Mouse (Mus musculus) intestine, embryonic 16.5 days (tissue): ENCODE measurements around the gene Hipk2. TPM values are rescaled to one million over a fixed set of nuclear protein-coding genes. Genes with fewer than 3 reads are reported as not detected.

Source experiments
- ATAC-seq: fragments of 200-750 bp; cut with Nextera tagmentation; 2 replicates; pipeline ENCODE4 v1.8.0; 2017; ENCODE audit warnings: moderate TSS enrichment, moderate library complexity
- H3K27ac ChIP-seq: fragments of 300-500 bp; sonication (generic); 2 replicates; pipeline ENCODE4 v1.5.1; 2014; ENCODE audit warnings: mild to moderate bottlenecking, low read length
- H3K27me3 ChIP-seq: fragments of 300-500 bp; sonication (generic); replicated peaks from 2 replicates; pipeline ENCODE4 v1.6.1; 2014; ENCODE audit warnings: low read length, control low read depth, mixed read lengths; ENCODE audit not compliant: control insufficient read depth, insufficient read depth
- H3K36me3 ChIP-seq: fragments of 300-500 bp; sonication (generic); 2 replicates; pipeline ENCODE4 v1.6.1; 2014; ENCODE audit warnings: low read length, control low read depth; ENCODE audit not compliant: control insufficient read depth, insufficient read depth
- H3K4me1 ChIP-seq: fragments of 300-500 bp; sonication (generic); 2 replicates; pipeline ENCODE4 v1.6.1; 2014; ENCODE audit warnings: low read length, control low read depth, mixed read lengths; ENCODE audit not compliant: control insufficient read depth, insufficient read depth
- H3K4me2 ChIP-seq: fragments of 300-500 bp; sonication (generic); 2 replicates; pipeline ENCODE4 v1.6.1; 2014; ENCODE audit warnings: low read depth, low read length, control low read depth
- H3K4me3 ChIP-seq: fragments of 300-500 bp; sonication (generic); 2 replicates; pipeline ENCODE4 v1.5.1; 2014; ENCODE audit warnings: mild to moderate bottlenecking, low read length
- H3K9ac ChIP-seq: fragments of 300-500 bp; sonication (generic); 2 replicates; pipeline ENCODE4 v1.6.1; 2014; ENCODE audit warnings: low read depth, low read length
- H3K9me3 ChIP-seq: fragments of 300-500 bp; sonication (generic); 2 replicates; pipeline ENCODE4 v1.6.1; 2016; ENCODE audit warnings: low read length, control low read depth; ENCODE audit not compliant: control insufficient read depth
- WGBS: fragments of 180-500 bp; shearing (Covaris S2); extraction: QIAGEN DNeasy Blood & Tissue Kit; methylation state at CpG from one replicate; pipeline ENCODE4 v1.1.7; 2014; 5-methylcytosine and 5-hydroxymethylcytosine counted together
- polyA plus RNA-seq: library from polyadenylated mRNA; unstranded; fragments of >200 nt; fragmentation: Nextera tagmentation; extraction: Ambion mirVana; gene quantifications from 2 replicates; pipeline ENCODE4 v1.2.1, GENCODE M21; 2015

The Hipk2 gene
- polyA plus RNA-seq, 1 experiment from 2014 or later, result 18.7 TPM

GRCm38 (mm10) chr6:38847447-38847846, 28.5 kb downstream of the Hipk2 start:
- H3K27ac ChIP-seq, result no peak overlapping the region
- H3K4me3 ChIP-seq, result no peak overlapping the region
- H3K27me3 ChIP-seq, result no peaks in the 10 kb centered on the region
- 0 out of 2 replicates have a peak, but pooled peaks cover 2% of the 10 kb centered on the region for H3K36me3 ChIP-seq
- H3K9me3 ChIP-seq, result no peaks in the 10 kb centered on the region
- no peak overlapping the region for H3K4me2 ChIP-seq
- no peak overlapping the region for H3K9ac ChIP-seq
- no peak for ATAC-seq
- H3K4me1 ChIP-seq, result peaks cover 57% of the 10 kb centered on the region
- 60% methylated on average over 1 of the region's 1 CpGs for WGBS

DNA sequence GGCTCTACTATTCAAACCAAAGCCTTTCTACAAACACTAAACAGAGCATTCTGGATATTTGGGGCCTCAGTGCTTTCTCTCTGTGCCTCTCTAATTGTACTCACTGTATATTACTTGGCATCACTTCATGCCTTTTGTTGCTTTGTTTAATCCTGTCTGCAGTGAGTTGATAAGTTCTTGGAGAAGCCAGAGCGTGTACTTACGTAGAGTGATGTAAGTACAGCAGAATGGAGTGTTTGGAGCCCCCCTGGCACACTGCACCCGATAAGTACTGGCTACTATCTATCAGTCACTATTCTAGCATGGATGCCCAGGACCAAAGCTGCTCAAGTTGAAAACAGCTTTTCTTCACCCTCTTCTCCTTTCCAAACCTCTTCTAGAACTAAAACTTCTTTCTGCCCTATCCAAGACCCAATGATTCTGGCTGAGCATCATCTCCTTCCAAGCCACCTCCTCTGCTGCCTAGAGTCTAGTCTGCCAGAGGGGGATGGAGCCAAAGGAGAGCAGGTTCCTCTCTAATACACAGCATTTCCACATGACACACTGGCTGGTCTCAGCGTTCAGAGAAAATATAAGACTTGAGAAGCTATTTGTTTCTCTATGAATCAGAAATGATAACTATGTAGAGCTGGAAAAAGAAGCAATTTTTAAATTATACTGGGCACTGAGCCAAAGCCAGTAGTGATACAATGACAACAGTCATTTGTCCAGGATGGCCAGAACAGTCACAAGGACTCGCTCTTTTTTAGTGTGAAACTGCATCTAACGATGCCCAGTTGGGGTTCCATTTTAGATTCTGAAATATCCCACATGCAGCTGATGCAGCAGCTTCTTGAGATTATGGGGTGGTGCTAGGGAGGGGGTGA, 29.4 kb downstream of the Hipk2 start:
- Histone ChIP-seq H3K27ac (no peak overlapping the region), H3K9ac (no peak overlapping the region), H3K36me3 (0 out of 2 replicates have a peak, but pooled peaks cover 2% of the 10 kb centered on the region), H3K9me3 (no peaks in the 10 kb centered on the region), H3K27me3 (no peaks in the 10 kb centered on the region), H3K4me1 (peaks cover 48% of the 10 kb centered on the region), H3K4me3 (no peak overlapping the region), H3K4me2 (no peak overlapping the region)
- WGBS, result 66% methylated on average over 6 of the region's 6 CpGs
- no peak for ATAC-seq

GRCm38 (mm10) chr6:38845876-38846275, 30.1 kb downstream of the Hipk2 start:
- no peak overlapping the region for H3K4me2 ChIP-seq
- H3K27me3 ChIP-seq, result no peaks in the 10 kb centered on the region
- ATAC-seq, result no peak
- WGBS, result 52% methylated on average over 5 of the region's 5 CpGs
- 0 out of 2 replicates have a peak, but pooled peaks cover 2% of the 10 kb centered on the region for H3K36me3 ChIP-seq
- H3K9me3 ChIP-seq, result no peaks in the 10 kb centered on the region
- H3K27ac ChIP-seq, result no peak overlapping the region
- no peak overlapping the region for H3K9ac ChIP-seq
- H3K4me1 ChIP-seq, result peaks cover 48% of the 10 kb centered on the region
- no peak overlapping the region for H3K4me3 ChIP-seq

- no peak overlapping the region for H3K4me3 ChIP-seq
- 80% methylated on average over 1 of the region's 1 CpGs for WGBS
Observed at GRCm38 (mm10) chr6:38845117-38845516, 30.8 kb downstream of the Hipk2 start.

GRCm38 (mm10) chr6:38841551-38841950, 34.4 kb downstream of the Hipk2 start:
- no peak overlapping the region for H3K9ac ChIP-seq
- ATAC-seq, result no peak
- no peak overlapping the region for H3K4me3 ChIP-seq
- H3K4me1 ChIP-seq, result peaks cover 20% of the 10 kb centered on the region
- no peaks in the 10 kb centered on the region for H3K9me3 ChIP-seq
- no peak overlapping the region for H3K27ac ChIP-seq
- no peaks in the 10 kb centered on the region for H3K27me3 ChIP-seq
- WGBS, result 82% methylated on average over 3 of the region's 3 CpGs
- H3K4me2 ChIP-seq, result no peak overlapping the region
- 0 out of 2 replicates have a peak, but pooled peaks cover 2% of the 10 kb centered on the region for H3K36me3 ChIP-seq

More at GRCm38 (mm10) chr6:38845117-38845516, 30.8 kb downstream of the Hipk2 start:
- H3K9me3 ChIP-seq, result no peaks in the 10 kb centered on the region
- H3K27ac ChIP-seq, result no peak overlapping the region; the same call in 1 of the 2 replicates
- no peaks in the 10 kb centered on the region for H3K27me3 ChIP-seq
- peaks cover 52% of the 10 kb centered on the region for H3K4me1 ChIP-seq
- H3K36me3 ChIP-seq, result 0 out of 2 replicates have a peak, but pooled peaks cover 2% of the 10 kb centered on the region
- no peak overlapping the region for H3K9ac ChIP-seq
- H3K4me2 ChIP-seq, result no peak overlapping the region
- ATAC-seq, result no peak

DNA sequence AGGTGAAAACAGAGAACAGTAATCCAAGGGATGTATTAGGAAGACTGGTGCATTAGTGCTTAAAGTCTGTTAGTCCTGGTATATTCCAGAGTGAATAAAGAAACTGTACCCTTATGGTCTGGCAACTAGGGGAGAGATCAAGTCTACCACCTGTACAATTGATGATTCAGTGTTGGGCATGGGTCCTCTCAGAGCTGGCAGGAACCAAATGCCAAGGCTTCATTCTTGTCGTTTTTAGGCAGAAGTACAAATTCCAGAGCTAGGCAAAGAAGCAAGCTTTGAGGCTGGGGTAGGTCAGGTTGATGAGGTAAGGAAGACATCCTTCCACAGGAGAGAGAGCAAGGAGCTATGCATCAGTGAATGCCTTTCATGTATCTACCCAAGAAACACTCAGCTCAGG, 35.2 kb downstream of the Hipk2 start:
- H3K27me3 ChIP-seq, result no peaks in the 10 kb centered on the region
- 53% methylated on average over 1 of the region's 1 CpGs for WGBS
- H3K4me1 ChIP-seq, result peaks cover 13% of the 10 kb centered on the region; the same call in 1 of the 2 replicates

DNA sequence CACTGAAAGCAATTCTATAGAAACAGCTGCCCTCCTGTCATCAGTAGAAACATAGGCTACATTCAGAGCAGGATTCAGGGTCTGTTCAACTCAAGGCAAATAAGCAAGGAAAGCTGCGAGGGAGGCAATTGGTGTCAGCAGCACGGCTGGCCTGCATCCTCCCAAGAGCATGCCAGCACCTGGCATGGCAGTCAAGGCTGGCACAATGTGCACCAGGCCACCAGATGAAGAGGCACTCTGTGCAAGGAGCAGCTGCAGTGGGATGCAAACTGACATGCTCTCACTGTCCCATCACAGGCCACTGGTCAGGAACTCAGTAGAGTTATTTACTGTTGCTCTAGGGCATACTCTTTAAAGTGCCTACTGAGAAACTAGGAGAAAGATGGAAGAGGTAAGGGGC, 35.6 kb downstream of the Hipk2 start:
- no peak overlapping the region for H3K4me3 ChIP-seq
- WGBS, result 70% methylated on average over 2 of the region's 2 CpGs

More for the DNA sequence above, 35.2 kb downstream of the Hipk2 start:
- no peak for ATAC-seq
- no peak overlapping the region for H3K9ac ChIP-seq
- 0 out of 2 replicates have a peak, but pooled peaks cover 2% of the 10 kb centered on the region for H3K36me3 ChIP-seq
- H3K4me2 ChIP-seq, result no peak overlapping the region
- H3K9me3 ChIP-seq, result no peaks in the 10 kb centered on the region
- no peak overlapping the region for H3K27ac ChIP-seq
- H3K4me3 ChIP-seq, result no peak overlapping the region

DNA sequence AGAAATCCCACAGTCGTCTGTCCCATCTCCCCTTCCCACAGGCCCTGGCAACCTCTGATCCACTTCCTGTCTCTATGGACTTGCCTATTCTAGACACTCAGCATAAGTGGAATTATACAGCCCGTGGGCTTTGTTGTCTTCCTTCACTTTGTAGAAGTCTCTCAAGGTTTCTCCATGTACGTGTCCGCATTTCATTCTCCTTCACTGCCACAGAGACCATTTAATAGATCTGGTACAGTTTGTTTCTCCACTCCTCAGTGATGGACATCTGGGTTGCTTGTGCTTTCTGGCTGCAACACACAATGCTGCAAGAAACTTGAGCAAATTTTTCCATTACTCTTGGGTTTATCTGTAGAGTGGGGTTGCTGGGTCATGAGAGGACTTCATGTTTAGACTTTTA, 36.1 kb downstream of the Hipk2 start:
- Histone ChIP-seq H3K4me2 (no peak overlapping the region), H3K4me1 (peaks cover 4% of the 10 kb centered on the region; the same call in 1 of the 2 replicates), H3K36me3 (0 out of 2 replicates have a peak, but pooled peaks cover 2% of the 10 kb centered on the region), H3K9me3 (no peaks in the 10 kb centered on the region), H3K27me3 (no peaks in the 10 kb centered on the region), H3K9ac (no peak overlapping the region), H3K27ac (no peak overlapping the region), H3K4me3 (no peak overlapping the region)
- no peak for ATAC-seq
- WGBS, result 63% methylated on average over 4 of the region's 4 CpGs

More for the DNA sequence above, 35.6 kb downstream of the Hipk2 start:
- H3K27ac ChIP-seq, result no peak overlapping the region
- peaks cover 9% of the 10 kb centered on the region; the same call in 1 of the 2 replicates for H3K4me1 ChIP-seq
- no peak overlapping the region for H3K9ac ChIP-seq
- no peak for ATAC-seq
- no peaks in the 10 kb centered on the region for H3K27me3 ChIP-seq
- 0 out of 2 replicates have a peak, but pooled peaks cover 2% of the 10 kb centered on the region for H3K36me3 ChIP-seq
- H3K4me2 ChIP-seq, result no peak overlapping the region
- no peaks in the 10 kb centered on the region for H3K9me3 ChIP-seq

GRCm38 (mm10) chr6:38838061-38838460, 37.9 kb downstream of the Hipk2 start:
- Histone ChIP-seq H3K36me3 (0 out of 2 replicates have a peak, but pooled peaks cover 2% of the 10 kb centered on the region), H3K4me3 (no peak overlapping the region), H3K4me2 (no peak overlapping the region), H3K4me1 (0 out of 2 replicates have a peak, but pooled peaks cover 15% of the 10 kb centered on the region), H3K27me3 (no peaks in the 10 kb centered on the region), H3K9me3 (no peaks in the 10 kb centered on the region), H3K27ac (no peak overlapping the region), H3K9ac (no peak overlapping the region)
- no peak for ATAC-seq
- WGBS, result 71% methylated on average over 4 of the region's 4 CpGs
